Mouse (Mus musculus) C2C12 (cell line): Measurements from ENCODE around the gene Tdrd7. TPM values are rescaled to one million over a fixed set of nuclear protein-coding genes. Genes with fewer than 3 reads are reported as not detected.

Source experiments
- H3K27me3 ChIP-seq: one replicate; pipeline ENCODE4 v1.6.1; 2011; ENCODE audit not compliant: control insufficient read depth, insufficient read depth, insufficient read length
- H3K36me3 ChIP-seq: one replicate; pipeline ENCODE4 v1.6.1; 2011; ENCODE audit not compliant: control insufficient read depth, insufficient read depth
- H3K4me3 ChIP-seq: one replicate; pipeline ENCODE4 v1.5.1; 2011; ENCODE audit warnings: mild to moderate bottlenecking, control low read depth; ENCODE audit not compliant: poor library complexity, insufficient read depth, severe bottlenecking
- H3K79me2 ChIP-seq: one replicate; pipeline ENCODE4 v1.6.1; 2011; ENCODE audit not compliant: control insufficient read depth, insufficient read depth
- H3K79me3 ChIP-seq: one replicate; pipeline ENCODE4 v1.6.1; 2011; ENCODE audit warnings: low read depth, control low read depth
- H3ac ChIP-seq: one replicate; pipeline ENCODE3; 2011; ENCODE audit warnings: low read depth; ENCODE audit not compliant: control insufficient read depth, insufficient read length
- CEBPB ChIP-seq: IDR thresholded peaks from one replicate; pipeline ENCODE4 v1.6.1; 2011; ENCODE audit warnings: low read depth, mild to moderate bottlenecking, control low read depth, moderate library complexity
- CTCF ChIP-seq: IDR thresholded peaks from one replicate; pipeline ENCODE4 v1.5.1; 2011; ENCODE audit not compliant: control insufficient read depth, insufficient read depth, insufficient read length
- FOSL1 ChIP-seq: IDR thresholded peaks from one replicate; pipeline ENCODE4 v1.8.0; 2011; ENCODE audit warnings: mild to moderate bottlenecking, low read length; ENCODE audit not compliant: poor library complexity, insufficient read depth, severe bottlenecking
- MAX ChIP-seq: IDR thresholded peaks from one replicate; pipeline ENCODE4 v1.6.1; 2011; ENCODE audit warnings: mild to moderate bottlenecking, control low read depth
- MYOD1 ChIP-seq: IDR thresholded peaks from one replicate; pipeline ENCODE4 v1.6.1; 2011; ENCODE audit warnings: low read depth; ENCODE audit not compliant: control insufficient read depth, insufficient read length
- MYOG ChIP-seq: IDR thresholded peaks from one replicate; pipeline ENCODE4 v1.6.1; 2011; ENCODE audit not compliant: control insufficient read depth, insufficient read length; ENCODE audit errors: extremely low read depth
- USF1 ChIP-seq: IDR thresholded peaks from one replicate; pipeline ENCODE4 v1.6.1; 2011; ENCODE audit warnings: low read depth, mild to moderate bottlenecking, control low read depth, moderate library complexity
- polyA plus RNA-seq: library from polyadenylated mRNA; unstranded; fragments of >200 nt; fragmentation: generic; extraction: Trizol; gene quantifications from one replicate; pipeline ENCODE4 v1.2.1, GENCODE M21; 2012; ENCODE audit warnings: missing spikeins

Gene Tdrd7
- polyA plus RNA-seq, 1 experiment, result 18.0 TPM

- Histone ChIP-seq H3ac (no peak overlapping the region), H3K79me2 (peaks cover 57% of the 10 kb centered on the region), H3K79me3 (peaks cover 19% of the 10 kb centered on the region), H3K27me3 (no peaks in the 10 kb centered on the region), H3K36me3 (no peaks in the 10 kb centered on the region), H3K4me3 (no peak overlapping the region)
- no peak for TF ChIP-seq MYOG
These were observed 3.9 kb downstream of the Tdrd7 start for GRCm38 (mm10) chr4:45969051-45969450.

DNA sequence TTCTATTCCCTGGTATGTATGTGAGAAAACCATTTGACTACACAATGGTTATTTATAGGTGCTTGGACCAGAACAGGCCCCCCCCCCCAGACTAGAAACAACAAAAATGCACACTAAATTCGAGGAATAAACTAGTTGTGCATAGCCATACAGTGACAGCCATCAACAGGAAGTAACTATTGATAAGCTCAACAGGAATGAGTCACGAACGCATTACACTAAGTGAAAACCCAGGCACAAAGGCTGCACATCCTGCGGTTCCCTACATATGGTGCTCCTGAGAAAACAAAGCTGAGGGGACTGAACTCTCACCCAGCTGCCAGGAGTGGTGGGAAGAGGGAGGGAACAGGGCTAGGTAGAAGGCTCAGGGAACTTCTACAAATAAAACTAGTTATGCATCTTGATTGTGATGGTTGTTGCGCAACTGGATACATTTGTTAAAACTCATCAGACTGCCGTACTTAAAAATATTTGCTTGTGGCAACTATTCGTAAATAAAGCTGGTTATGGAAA lies 5.0 kb downstream of the Tdrd7 start:
- Histone ChIP-seq H3K36me3 (no peaks in the 10 kb centered on the region), H3K79me2 (peaks cover 61% of the 10 kb centered on the region), H3K27me3 (no peaks in the 10 kb centered on the region), H3K79me3 (peaks cover 19% of the 10 kb centered on the region), H3ac (no peak overlapping the region), H3K4me3 (no peak overlapping the region)
- TF ChIP-seq MAX, result no peak
- TF ChIP-seq MYOD1, result no peak
- no peak for TF ChIP-seq FOSL1
- no peak for TF ChIP-seq CTCF
- TF ChIP-seq USF1, result no peak
- TF ChIP-seq CEBPB, result no peak
- no peak for TF ChIP-seq MYOG

DNA sequence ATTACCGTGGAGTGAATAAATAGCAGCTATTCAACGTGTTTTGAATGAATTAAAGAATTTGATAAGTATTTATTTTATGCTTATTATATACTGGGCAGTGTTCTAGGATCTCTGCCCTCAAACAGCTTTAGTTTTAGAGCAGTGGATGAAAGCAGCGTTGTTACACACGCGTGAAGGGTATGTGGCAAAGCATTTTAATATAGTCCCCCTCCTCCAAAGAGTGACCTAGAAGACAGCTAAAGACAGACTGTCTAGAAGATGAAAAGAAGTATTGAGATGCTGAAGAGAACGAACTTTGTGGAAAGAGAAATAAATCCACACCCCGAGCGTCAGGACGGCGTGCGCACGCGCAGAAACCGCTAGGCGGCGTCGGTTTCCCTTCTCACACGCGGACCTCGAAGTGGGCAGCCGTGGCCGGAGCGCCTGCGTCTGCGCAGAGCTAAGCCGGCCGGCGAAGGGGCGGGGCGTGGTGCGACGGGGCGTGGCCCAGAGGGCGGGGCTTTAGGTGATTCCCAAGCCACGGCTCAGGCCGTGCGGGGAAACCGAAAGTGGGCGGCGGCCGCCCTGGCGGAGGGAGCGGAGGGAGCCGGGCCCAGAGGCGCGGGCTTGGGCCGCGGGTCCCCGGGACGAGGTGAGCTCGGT lies 6.8 kb downstream of the Tdrd7 start:
- peak; percentile 43 for TF ChIP-seq MAX
- no peak for TF ChIP-seq MYOD1
- no peak for TF ChIP-seq USF1
- TF ChIP-seq MYOG, result no peak
- TF ChIP-seq CTCF, result peak; percentile 92
- TF ChIP-seq CEBPB, result no peak
- TF ChIP-seq FOSL1, result no peak
- H3K27me3 ChIP-seq, result no peaks in the 10 kb centered on the region
- no peaks in the 10 kb centered on the region for H3K36me3 ChIP-seq
- H3K79me3 ChIP-seq, result peaks cover 17% of the 10 kb centered on the region
- H3ac ChIP-seq, result peak overlapping the region; percentile 92
- H3K4me3 ChIP-seq, result peak overlapping the region; percentile 57
- H3K79me2 ChIP-seq, result peaks cover 56% of the 10 kb centered on the region

- H3K79me2 ChIP-seq, result peaks cover 56% of the 10 kb centered on the region
- peak overlapping the region; percentile 57 for H3K4me3 ChIP-seq
- TF ChIP-seq MYOG, result no peak
- TF ChIP-seq USF1, result no peak
- TF ChIP-seq MAX, result no peak
- TF ChIP-seq CTCF, result no peak
- no peak for TF ChIP-seq FOSL1
- TF ChIP-seq MYOD1, result no peak
- TF ChIP-seq CEBPB, result no peak
- no peaks in the 10 kb centered on the region for H3K27me3 ChIP-seq
- H3ac ChIP-seq, result peak overlapping the region; percentile 92
- H3K79me3 ChIP-seq, result peaks cover 14% of the 10 kb centered on the region
- no peaks in the 10 kb centered on the region for H3K36me3 ChIP-seq
These were observed 7.3 kb downstream of the Tdrd7 start for GRCm38 (mm10) chr4:45972448-45972854.

- Histone ChIP-seq H3K79me3 (peaks cover 12% of the 10 kb centered on the region), H3ac (peak overlapping the region; percentile 92), H3K4me3 (peak overlapping the region; percentile 57), H3K79me2 (peaks cover 56% of the 10 kb centered on the region), H3K36me3 (no peaks in the 10 kb centered on the region), H3K27me3 (no peaks in the 10 kb centered on the region)
- TF ChIP-seq CEBPB (no peak), USF1 (no peak), MAX (no peak), CTCF (no peak), MYOG (no peak), FOSL1 (no peak), MYOD1 (no peak)
These were observed 7.8 kb downstream of the Tdrd7 start for GRCm38 (mm10) chr4:45972951-45973350.
